Mouse (Mus musculus) midbrain, embryonic 10.5 days (tissue): ENCODE data around the gene Pex1. TPM values are rescaled to one million over a fixed set of nuclear protein-coding genes. Genes with fewer than 3 reads are reported as not detected.
A peak's percentile ranks its signal among the peaks of the same experiment; 100 is the strongest.

Source experiments
- DNase-seq: peaks from one replicate; pipeline ENCODE4 v3.0.0-alpha.2; 2017; ENCODE audit warnings: low spot score
- H3K27ac ChIP-seq: fragments of 300-500 bp; sonication (generic); replicated peaks from 2 replicates; pipeline ENCODE4 v1.5.1; 2016; ENCODE audit warnings: mild to moderate bottlenecking
- H3K27me3 ChIP-seq: fragments of 300-500 bp; sonication (generic); 2 replicates; pipeline ENCODE4 v1.6.1; 2016; ENCODE audit warnings: low read depth, mild to moderate bottlenecking; ENCODE audit not compliant: poor library complexity, severe bottlenecking
- H3K36me3 ChIP-seq: fragments of 300-500 bp; sonication (generic); 2 replicates; pipeline ENCODE4 v1.6.1; 2016; ENCODE audit warnings: mild to moderate bottlenecking, moderate library complexity
- H3K4me1 ChIP-seq: fragments of 300-500 bp; sonication (generic); 2 replicates; pipeline ENCODE4 v1.6.1; 2016
- H3K4me3 ChIP-seq: fragments of 300-500 bp; sonication (generic); 2 replicates; pipeline ENCODE4 v1.5.1; 2016; ENCODE audit warnings: mild to moderate bottlenecking, moderate library complexity
- H3K9me3 ChIP-seq: fragments of 300-500 bp; sonication (generic); replicated peaks from 2 replicates; pipeline ENCODE4 v1.6.1; 2016; ENCODE audit warnings: mild to moderate bottlenecking
- WGBS: fragments of 180-500 bp; shearing (Covaris S2); methylation state at CpG from one replicate; pipeline ENCODE4 v1.1.7; 2016; 5-methylcytosine and 5-hydroxymethylcytosine counted together
- polyA plus RNA-seq: library from polyadenylated mRNA; unstranded; fragments of >200 nt; fragmentation: Nextera tagmentation; extraction: Ambion mirVana; gene quantifications from 2 replicates; pipeline ENCODE4 v1.2.1, GENCODE M21; 2016

Pex1 gene
- polyA plus RNA-seq: 14.8 and 18.3 TPM in 2 replicates

DNA sequence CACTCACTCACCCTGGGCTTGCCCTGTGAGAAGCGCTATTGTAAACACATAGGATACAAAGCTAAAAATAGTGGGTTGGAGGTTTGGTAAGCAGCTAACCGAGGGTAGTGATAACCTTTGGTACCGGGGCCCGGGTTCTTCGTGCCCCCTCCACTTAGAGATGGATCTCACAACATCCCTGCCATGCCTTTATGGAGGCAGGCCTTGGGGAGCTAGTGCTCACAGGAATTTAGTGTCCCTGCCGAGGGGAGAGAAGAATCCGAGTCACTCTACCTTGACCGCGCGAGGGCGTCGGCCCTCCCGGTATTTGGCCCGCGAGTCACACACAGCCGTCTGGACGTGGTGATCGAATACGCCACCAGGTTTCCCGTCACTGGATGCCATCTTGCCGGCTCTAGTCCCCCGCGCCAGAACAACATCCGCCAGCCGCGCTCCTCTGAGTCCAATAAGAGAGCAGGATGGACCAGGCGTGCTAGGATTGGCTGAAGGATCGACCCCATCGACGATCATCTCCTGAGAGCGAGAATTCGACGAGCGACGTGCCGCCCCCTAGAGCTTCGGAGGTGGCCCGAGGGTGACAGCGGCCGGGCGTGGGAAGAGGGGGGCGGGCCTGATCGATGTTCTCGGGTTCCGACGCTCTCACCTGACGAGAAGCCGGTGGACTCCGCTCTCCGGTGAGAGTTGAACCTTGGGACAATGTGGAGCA lies at the start of gene Pex1:
Gene Pex1 (plus strand): TSS at position 374 of the 706 bp plus-strand sequence.
- Histone ChIP-seq H3K27ac (peak within 1 kb of the TSS; percentile 84), H3K9me3 (no peaks in the 10 kb centered on the region), H3K36me3 (peaks cover 20% of the 10 kb centered on the region), H3K4me1 (peaks cover 18% of the 10 kb centered on the region), H3K4me3 (peak within 1 kb of the TSS; percentile 87), H3K27me3 (no peaks in the 10 kb centered on the region)
- DNase-seq: peak; percentile 95
- WGBS: under 1% methylated on average over 50 of the region's 50 CpGs

DNA sequence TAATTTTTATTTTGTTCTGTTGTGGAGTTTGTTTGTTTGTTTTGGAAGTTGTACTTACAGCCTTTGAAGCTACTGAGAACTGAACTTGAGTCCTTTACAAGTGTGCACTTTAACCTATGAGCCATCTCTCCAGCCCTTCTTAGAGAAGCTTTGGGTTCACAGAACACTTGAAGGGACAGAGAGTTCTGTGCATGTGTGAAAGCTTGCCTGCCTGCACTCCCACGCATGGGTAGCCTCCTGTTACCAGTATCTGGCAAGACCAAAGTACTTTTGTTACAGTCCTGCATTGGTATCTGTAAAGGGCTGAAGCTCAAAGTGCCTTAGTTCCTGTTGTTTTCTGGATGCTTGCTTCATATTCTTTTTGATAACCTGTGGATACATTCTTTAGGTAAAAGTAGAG lies 49.6 kb upstream of the Pex1 start:
- Histone ChIP-seq H3K27ac (no peak overlapping the region), H3K27me3 (no peaks in the 10 kb centered on the region), H3K9me3 (no peaks in the 10 kb centered on the region; the same call in 1 of the 2 replicates), H3K4me1 (peaks cover 19% of the 10 kb centered on the region), H3K36me3 (peaks cover 32% of the 10 kb centered on the region), H3K4me3 (no peak overlapping the region)
- WGBS: 94% methylated on average over 1 of the region's 1 CpGs
- no peak for DNase-seq

DNA sequence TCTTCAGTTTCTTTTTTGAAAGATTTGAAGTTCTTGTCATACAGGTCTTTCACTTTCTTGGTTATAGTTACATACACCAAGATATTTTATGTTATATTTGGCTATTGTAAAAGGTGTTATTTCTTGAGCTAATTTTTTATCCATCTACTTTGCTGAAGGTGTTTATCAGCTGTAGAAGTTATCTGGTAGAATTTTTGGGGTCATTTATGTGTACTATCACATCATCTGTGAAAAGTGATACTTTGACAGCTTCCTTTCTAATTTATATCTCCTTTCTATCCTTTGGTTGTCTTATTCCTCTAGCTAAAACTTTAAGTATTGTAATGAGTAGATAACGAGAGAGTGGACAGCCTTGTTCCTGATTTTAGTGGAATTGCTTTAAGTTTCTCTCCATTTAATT lies 44.4 kb upstream of the Pex1 start:
- H3K9me3 ChIP-seq: no peaks in the 10 kb centered on the region; the same call in 1 of the 2 replicates
- no peaks in the 10 kb centered on the region for H3K4me1 ChIP-seq
- 90% methylated on average over 1 of the region's 1 CpGs for WGBS
- DNase-seq: no peak
- no peak overlapping the region for H3K27ac ChIP-seq
- H3K4me3 ChIP-seq: no peak overlapping the region
- peaks cover 46% of the 10 kb centered on the region for H3K36me3 ChIP-seq
- no peaks in the 10 kb centered on the region for H3K27me3 ChIP-seq

DNA sequence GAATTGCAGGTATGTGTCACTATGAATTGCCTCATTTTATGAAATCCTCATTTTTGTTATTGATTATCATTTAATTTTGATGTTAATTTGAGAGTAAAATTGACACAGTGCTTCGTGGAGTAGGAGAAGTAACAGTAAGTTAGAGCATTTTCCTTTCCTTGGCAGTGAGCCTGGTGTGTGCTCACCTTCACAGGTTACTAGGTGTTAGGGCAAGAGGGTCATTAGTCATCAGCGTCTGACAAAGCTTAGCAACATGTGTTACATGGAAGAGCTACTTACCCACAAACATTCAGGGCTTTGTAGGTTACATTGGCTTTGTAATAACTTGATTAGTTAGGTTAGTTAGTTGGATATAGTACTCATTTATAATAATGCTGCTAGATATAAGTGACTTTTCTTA lies 41.7 kb upstream of the Pex1 start:
- Histone ChIP-seq H3K27ac (no peak overlapping the region), H3K36me3 (peaks cover 54% of the 10 kb centered on the region), H3K4me3 (no peak overlapping the region), H3K4me1 (no peaks in the 10 kb centered on the region), H3K9me3 (no peaks in the 10 kb centered on the region; the same call in 1 of the 2 replicates), H3K27me3 (no peaks in the 10 kb centered on the region)
- WGBS: 94% methylated on average over 2 of the region's 2 CpGs
- no peak for DNase-seq

DNA sequence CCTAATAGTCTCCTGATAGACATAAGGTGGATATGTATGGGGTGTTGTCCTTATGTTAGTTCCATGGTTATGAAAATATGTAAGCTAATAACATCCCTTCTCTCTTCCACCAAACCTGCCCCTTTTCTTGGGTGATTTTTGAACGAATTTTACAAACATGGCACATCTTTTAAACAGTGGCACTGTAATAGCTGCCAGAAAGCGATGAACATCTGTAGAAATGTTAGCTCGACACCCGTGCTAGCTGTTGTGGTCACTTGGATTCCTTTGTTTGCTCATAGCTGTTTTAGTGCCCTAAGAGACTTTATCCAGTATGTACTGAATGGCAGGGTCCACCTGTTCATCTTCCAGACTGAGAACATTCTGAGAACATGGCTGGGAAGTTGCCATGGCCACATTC lies 24.6 kb upstream of the Pex1 start, which contains the start of gene 1700109H08Rik:
Gene 1700109H08Rik (plus strand): TSS at position 301 of the 400 bp plus-strand sequence.
- no peak for DNase-seq
- no peaks in the 10 kb centered on the region for H3K27me3 ChIP-seq
- no peaks in the 10 kb centered on the region for H3K4me1 ChIP-seq
- no peak within 1 kb of the TSS for H3K4me3 ChIP-seq
- H3K36me3 ChIP-seq: peaks cover 100% of the 10 kb centered on the region
- H3K9me3 ChIP-seq: peaks cover 6% of the 10 kb centered on the region
- WGBS: 95% methylated on average over 4 of the region's 4 CpGs
- H3K27ac ChIP-seq: no peak within 1 kb of the TSS

DNA sequence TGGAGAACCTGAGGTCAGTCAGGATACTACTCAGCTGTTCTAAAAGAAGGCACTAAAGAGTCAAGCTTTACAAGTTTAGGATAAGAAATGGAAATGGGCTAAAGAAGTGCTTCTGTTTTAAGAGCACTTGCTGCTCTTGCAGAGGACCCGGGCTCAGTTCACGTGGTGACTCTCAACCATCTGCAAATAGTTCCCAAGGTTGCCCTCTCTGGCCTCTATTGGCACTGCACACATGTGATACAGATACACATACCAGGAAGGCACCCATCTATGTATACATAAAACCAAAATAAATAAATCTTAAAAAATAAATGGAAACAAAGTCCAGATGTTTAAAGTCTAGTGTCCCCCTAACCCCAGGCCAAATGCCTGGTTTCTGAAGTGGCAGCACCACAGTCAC lies 21.0 kb upstream of the Pex1 start:
- WGBS: 94% methylated on average over 2 of the region's 2 CpGs
- DNase-seq: no peak
- no peaks in the 10 kb centered on the region for H3K4me1 ChIP-seq

DNA sequence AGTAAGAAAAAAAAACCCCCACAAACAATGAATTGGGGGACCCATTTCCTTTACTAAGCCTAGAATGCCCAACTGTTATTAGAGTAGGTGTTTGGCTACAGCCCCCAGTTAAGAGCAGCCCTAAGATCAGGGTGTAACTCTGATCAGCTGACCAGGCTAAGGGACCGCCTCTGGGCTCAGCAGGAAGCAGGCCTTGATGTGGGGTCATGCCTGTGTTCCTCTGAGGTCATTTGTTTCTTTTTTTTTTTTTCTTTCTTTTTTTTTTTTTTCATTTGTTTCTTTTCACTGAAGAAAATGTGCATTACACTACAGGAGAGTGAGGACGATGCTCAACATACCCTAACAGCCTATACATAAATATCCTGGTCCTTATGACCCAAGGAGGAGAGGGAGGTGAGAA lies 17.9 kb upstream of the Pex1 start:
- Histone ChIP-seq H3K27me3 (no peaks in the 10 kb centered on the region), H3K27ac (no peak overlapping the region), H3K36me3 (peaks cover 100% of the 10 kb centered on the region), H3K9me3 (peaks cover 6% of the 10 kb centered on the region), H3K4me3 (no peak overlapping the region), H3K4me1 (no peaks in the 10 kb centered on the region)
- no peak for DNase-seq
- WGBS: 97% methylated on average over 2 of the region's 2 CpGs

More for the DNA sequence above, 21.0 kb upstream of the Pex1 start:
- no peaks in the 10 kb centered on the region for H3K27me3 ChIP-seq
- peaks cover 6% of the 10 kb centered on the region for H3K9me3 ChIP-seq
- peaks cover 100% of the 10 kb centered on the region for H3K36me3 ChIP-seq
- no peak overlapping the region for H3K27ac ChIP-seq
- no peak overlapping the region for H3K4me3 ChIP-seq

DNA sequence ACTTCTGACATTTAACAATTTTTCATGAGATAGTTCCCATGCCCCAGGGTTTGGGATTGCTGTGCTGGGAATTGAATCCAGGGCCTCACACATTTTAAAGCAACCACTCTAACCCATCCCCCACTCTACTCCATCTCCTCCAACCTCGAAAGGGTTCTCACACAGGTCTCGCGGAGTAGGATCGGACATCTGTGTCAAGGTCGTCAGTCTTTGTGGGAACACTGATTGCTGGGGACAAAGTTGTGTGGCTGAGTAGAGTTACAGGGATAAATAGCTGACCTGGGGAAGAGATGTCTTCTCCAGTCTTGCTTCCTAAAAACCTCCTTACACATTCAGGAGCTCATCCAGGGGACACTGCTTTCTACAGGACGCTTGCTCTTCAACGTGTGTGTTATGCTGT lies 16.8 kb upstream of the Pex1 start:
- no peak for DNase-seq

DNA sequence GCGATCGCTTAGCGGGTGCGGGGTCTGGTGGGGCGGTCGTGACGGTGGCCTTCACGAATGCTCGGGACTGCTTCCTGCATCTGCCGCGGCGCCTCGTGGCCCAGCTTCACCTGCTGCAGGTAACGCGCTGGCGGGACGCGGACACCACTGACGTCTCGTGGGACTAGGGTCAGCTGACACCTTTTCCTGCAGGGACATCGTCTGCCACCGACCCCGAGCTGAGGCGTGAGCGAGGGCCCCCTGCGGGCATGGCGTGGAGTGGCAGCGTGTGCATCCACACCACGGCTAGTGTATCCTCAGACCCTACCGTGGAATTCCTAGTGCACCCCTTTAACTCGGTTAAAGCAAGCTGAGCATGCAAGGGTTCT lies 517 bp downstream of the Pex1 start, which contains the start of gene Rbm48:
Gene Rbm48 (minus strand): TSS at position 187 of the 368 bp plus-strand sequence.
- H3K36me3 ChIP-seq: peaks cover 14% of the 10 kb centered on the region
- peaks cover 18% of the 10 kb centered on the region for H3K4me1 ChIP-seq
- WGBS: under 1% methylated on average over 31 of the region's 31 CpGs
- DNase-seq: peak; percentile 72
- no peaks in the 10 kb centered on the region for H3K27me3 ChIP-seq
- H3K9me3 ChIP-seq: no peaks in the 10 kb centered on the region
- H3K27ac ChIP-seq: peak within 1 kb of the TSS; percentile 84
- peak within 1 kb of the TSS; percentile 87 for H3K4me3 ChIP-seq

More for the DNA sequence above, 16.8 kb upstream of the Pex1 start:
- WGBS: 90% methylated on average over 7 of the region's 7 CpGs
- H3K36me3 ChIP-seq: peaks cover 100% of the 10 kb centered on the region
- H3K9me3 ChIP-seq: peaks cover 6% of the 10 kb centered on the region
- H3K27ac ChIP-seq: no peak overlapping the region
- no peak overlapping the region for H3K4me3 ChIP-seq
- H3K4me1 ChIP-seq: no peaks in the 10 kb centered on the region
- H3K27me3 ChIP-seq: no peaks in the 10 kb centered on the region

DNA sequence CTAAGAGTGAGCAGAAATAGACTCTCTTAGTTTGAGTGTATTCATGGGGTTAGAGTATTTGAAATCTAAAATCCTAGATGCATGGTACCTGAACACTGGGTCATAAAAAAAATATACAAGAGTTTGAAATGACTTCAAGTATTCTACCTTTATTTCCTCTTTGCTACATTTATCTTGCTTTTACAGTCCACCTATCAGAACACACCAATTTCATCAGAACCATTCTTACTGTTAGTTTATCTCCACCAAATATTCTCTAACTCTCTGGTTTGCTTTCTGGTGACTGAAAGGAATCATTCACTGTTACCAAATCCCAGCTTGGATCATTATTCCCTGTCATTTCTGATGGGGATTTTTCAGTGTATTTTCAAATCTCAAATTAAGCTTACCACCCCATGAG lies 1.3 kb downstream of the Pex1 start:
- H3K27me3 ChIP-seq: no peaks in the 10 kb centered on the region
- H3K4me1 ChIP-seq: peaks cover 18% of the 10 kb centered on the region
- 0 out of 2 replicates have a peak, but pooled peaks cover 6% of the 10 kb centered on the region for H3K36me3 ChIP-seq
- H3K4me3 ChIP-seq: peak overlapping the region; percentile 87
- no peaks in the 10 kb centered on the region for H3K9me3 ChIP-seq
- no peak for DNase-seq
- H3K27ac ChIP-seq: no peak overlapping the region

DNA sequence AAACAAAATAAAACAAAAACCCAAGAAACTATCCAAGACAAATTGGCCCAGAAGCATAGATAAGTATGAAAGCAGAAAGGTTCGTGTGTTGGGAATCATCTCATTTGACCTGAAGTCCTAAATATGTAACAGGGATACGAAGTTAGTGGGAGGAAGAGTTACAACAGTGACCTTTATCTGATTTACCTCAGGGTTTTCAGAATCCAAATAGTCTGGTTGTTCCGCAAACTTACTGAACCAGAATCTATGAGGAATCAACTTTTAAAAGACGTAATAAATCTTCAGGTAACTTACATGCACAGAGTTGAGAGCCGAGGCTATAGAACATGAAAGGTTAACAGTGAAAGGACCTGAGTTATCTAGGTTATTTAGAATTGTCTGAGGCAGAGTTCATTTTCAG lies 2.9 kb downstream of the Pex1 start:
- Histone ChIP-seq H3K4me1 (peaks cover 18% of the 10 kb centered on the region), H3K4me3 (no peak overlapping the region), H3K36me3 (no peaks in the 10 kb centered on the region), H3K9me3 (no peaks in the 10 kb centered on the region), H3K27ac (no peak overlapping the region), H3K27me3 (no peaks in the 10 kb centered on the region)
- no peak for DNase-seq
- 91% methylated on average over 5 of the region's 5 CpGs for WGBS

DNA sequence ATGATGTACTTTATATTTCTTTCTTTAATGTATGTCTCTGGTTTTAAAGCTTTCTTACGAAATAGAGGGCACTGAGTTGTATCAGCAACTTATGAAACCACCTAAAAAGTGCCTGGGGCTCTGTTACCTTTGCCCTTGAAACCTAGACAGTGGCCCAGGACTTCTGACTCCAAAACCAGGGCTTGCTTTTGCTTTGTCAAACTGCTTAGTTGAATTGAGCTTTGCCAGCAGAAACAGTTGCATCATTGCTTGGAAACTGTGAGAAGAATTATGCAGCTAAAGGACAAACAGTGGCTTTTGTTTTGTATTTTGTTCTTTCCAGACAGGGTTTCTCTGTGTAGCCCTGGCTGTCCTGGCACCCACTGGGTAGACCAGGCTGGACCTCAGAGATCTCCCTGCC lies 4.4 kb downstream of the Pex1 start:
- H3K4me3 ChIP-seq: no peak overlapping the region
- WGBS: 78% methylated on average over 1 of the region's 1 CpGs
- H3K27ac ChIP-seq: no peak overlapping the region
- DNase-seq: no peak
- peaks cover 10% of the 10 kb centered on the region for H3K4me1 ChIP-seq
- no peaks in the 10 kb centered on the region for H3K27me3 ChIP-seq
- H3K9me3 ChIP-seq: no peaks in the 10 kb centered on the region
- peaks cover 4% of the 10 kb centered on the region for H3K36me3 ChIP-seq

DNA sequence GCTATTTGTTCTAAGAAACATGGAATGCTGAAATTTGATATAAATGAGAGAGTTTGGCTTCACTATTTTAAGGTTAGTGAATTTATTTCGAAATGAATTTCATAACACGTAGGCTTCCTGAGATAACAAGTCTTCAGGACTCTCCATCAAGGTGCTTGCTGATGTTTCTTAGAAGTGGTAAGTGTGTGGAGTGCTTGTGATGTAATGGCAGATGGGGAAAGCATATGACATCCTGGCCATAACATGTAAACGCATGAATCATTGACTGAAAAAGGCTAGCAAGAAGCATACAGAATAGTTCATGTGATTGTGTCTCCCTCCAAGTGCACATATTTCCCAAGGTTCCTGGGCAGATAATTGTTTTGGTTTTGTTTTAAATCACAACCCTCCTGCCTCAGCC lies 4.9 kb downstream of the Pex1 start:
- no peak overlapping the region for H3K27ac ChIP-seq
- H3K36me3 ChIP-seq: peaks cover 9% of the 10 kb centered on the region
- DNase-seq: no peak
- no peaks in the 10 kb centered on the region for H3K27me3 ChIP-seq
- H3K4me3 ChIP-seq: no peak overlapping the region
- 87% methylated on average over 3 of the region's 3 CpGs for WGBS
- H3K9me3 ChIP-seq: no peaks in the 10 kb centered on the region
- peaks cover 7% of the 10 kb centered on the region for H3K4me1 ChIP-seq
